Mouse (Mus musculus) ES-Bruce4 (cell line): Measurements from ENCODE around the gene Pdx1. TPM values are rescaled to one million over a fixed set of nuclear protein-coding genes. Genes with fewer than 3 reads are reported as not detected.

ENCODE experiments used
- H3K27ac ChIP-seq: 2 replicates; pipeline ENCODE4 v1.5.1; 2012; ENCODE audit warnings: low read length, inconsistent platforms; ENCODE audit not compliant: insufficient read depth
- H3K27me3 ChIP-seq: 2 replicates; pipeline ENCODE4 v1.6.1; 2012; ENCODE audit warnings: mild to moderate bottlenecking, low read length, inconsistent platforms; ENCODE audit not compliant: control insufficient read depth, poor library complexity, insufficient read depth, severe bottlenecking
- H3K36me3 ChIP-seq: 2 replicates; pipeline ENCODE4 v1.6.1; 2012; ENCODE audit warnings: inconsistent platforms, mild to moderate bottlenecking, low read length, moderate library complexity; ENCODE audit not compliant: control insufficient read depth, poor library complexity, insufficient read depth, severe bottlenecking
- H3K4me1 ChIP-seq: one replicate; pipeline ENCODE4 v1.8.1; 2011; ENCODE audit warnings: low read length; ENCODE audit not compliant: control insufficient read depth, insufficient read depth
- H3K4me3 ChIP-seq: 2 replicates; pipeline ENCODE4 v1.5.1; 2011; ENCODE audit warnings: low read depth, mild to moderate bottlenecking, low read length
- H3K9ac ChIP-seq: 2 replicates; pipeline ENCODE4 v1.6.1; 2012; ENCODE audit warnings: low read depth, mild to moderate bottlenecking, inconsistent platforms; ENCODE audit not compliant: poor library complexity, severe bottlenecking
- H3K9me3 ChIP-seq: replicated peaks from 2 replicates; pipeline ENCODE4 v1.6.1; 2012; ENCODE audit warnings: mild to moderate bottlenecking, low read length, inconsistent platforms; ENCODE audit not compliant: control insufficient read depth, poor library complexity, insufficient read depth, severe bottlenecking
- CTCF ChIP-seq: IDR thresholded peaks from one replicate; pipeline ENCODE4 v1.8.1; 2011; ENCODE audit warnings: low read depth, low read length
- EP300 ChIP-seq: IDR thresholded peaks from 2 replicates; pipeline ENCODE4 v1.6.1; 2011; ENCODE audit warnings: low read depth, low read length; ENCODE audit not compliant: insufficient read depth
- POLR2A ChIP-seq: IDR thresholded peaks from one replicate; pipeline ENCODE4 v1.8.1; 2011; ENCODE audit warnings: low read length; ENCODE audit not compliant: insufficient read depth
- polyA plus RNA-seq: library from polyadenylated mRNA; stranded (reverse); fragments of >200 nt; gene quantifications from 2 replicates; pipeline ENCODE4 v1.2.4, GENCODE M21; 2011; ENCODE audit warnings: low read depth; ENCODE audit not compliant: missing spikeins, insufficient read depth, insufficient read length

Gene Pdx1
- polyA plus RNA-seq, 1 experiment, result not detected

DNA sequence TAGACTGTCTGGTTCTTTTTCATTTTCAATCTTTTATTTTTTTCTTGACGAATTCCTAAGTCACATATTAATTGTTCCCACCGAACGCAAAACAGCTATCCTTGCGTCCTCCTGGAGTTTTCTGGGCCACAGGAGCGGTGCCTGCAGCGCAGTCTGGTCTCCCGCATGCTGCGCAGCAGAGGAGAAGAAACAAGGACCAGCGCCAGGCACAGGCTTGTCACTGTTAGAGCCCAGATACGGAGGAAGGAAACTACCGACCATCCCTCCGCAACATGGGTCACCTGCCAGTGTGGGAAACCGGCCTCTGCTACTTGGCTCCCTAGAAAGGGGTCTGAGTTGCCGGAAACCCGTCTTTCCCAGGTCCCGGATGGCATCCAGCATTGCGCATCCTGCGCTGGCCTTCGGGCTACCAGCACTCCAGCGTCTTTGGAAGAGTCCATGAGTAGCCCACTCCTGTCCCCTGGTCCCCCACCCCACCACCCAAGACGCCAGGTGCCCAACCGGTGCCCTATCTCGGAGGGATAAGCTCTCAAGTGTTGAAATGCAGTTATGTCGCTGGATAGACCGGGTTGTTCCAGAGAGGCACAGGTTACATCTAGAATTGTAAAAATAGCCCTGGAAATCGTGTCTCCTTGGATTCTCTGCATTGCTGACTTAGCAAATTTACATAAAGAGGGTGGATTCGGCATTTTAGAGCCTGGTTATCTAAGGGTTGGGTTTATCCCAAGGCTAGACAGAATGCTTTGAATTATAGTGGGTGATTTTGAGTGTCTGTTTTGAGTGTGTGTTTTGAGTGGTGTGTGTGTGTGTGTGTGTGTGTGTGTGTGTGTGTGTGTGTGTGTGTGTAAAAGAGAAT, 43.3 kb downstream of the Pdx1 start:
- Histone ChIP-seq H3K36me3 (no peaks in the 10 kb centered on the region), H3K9ac (no peak overlapping the region)

DNA sequence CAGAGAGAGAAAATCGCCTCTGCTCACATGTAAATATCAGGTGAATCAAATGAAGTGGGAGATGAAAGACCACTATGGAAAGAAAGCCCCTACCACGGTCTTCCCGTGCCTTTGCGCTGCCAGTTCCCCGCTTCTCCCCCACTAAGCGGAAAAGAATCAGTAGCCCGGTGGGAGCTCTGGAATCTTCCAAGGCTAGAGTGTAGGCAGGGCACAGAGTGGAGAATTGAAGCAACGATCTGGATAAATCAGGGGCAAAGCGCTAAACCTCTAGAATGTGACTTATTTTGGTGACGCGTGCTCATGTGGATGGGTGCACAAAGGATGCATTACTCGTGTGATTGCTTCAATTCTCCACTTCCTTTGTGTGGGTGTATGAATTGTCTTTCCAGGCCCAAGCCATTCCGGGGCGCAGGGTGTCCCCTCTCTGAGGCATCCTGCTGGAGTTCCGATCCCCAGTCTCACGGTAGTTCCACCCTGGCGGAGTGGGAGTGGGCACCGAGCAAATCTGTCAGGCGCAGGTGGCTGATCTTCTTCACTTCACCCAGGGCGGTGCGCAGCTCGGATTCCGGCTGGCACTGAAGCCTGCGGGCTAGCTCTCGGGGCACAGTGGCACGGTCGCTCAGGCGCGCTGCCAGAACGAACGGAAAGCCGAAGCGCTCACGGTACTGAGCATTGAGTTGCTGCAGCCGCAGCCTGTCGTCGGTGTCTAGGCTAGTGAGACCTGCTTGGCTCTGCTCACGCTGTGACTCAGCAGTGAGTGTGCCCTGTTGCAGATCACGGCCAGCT, 45.1 kb downstream of the Pdx1 start:
- Histone ChIP-seq H3K4me1 (no peaks in the 10 kb centered on the region), H3K9ac (no peak overlapping the region), H3K9me3 (no peaks in the 10 kb centered on the region), H3K36me3 (no peaks in the 10 kb centered on the region), H3K27me3 (peaks cover 24% of the 10 kb centered on the region), H3K27ac (no peak overlapping the region), H3K4me3 (peak overlapping the region; percentile 34)
- TF ChIP-seq CTCF, result no peak

More for the DNA sequence above, 43.3 kb downstream of the Pdx1 start:
- Histone ChIP-seq H3K27me3 (peaks cover 33% of the 10 kb centered on the region), H3K27ac (no peak overlapping the region), H3K4me3 (no peak overlapping the region), H3K9me3 (no peaks in the 10 kb centered on the region), H3K4me1 (no peaks in the 10 kb centered on the region)
- TF ChIP-seq POLR2A, result no peak
- no peak for TF ChIP-seq EP300
- TF ChIP-seq CTCF, result no peak

DNA sequence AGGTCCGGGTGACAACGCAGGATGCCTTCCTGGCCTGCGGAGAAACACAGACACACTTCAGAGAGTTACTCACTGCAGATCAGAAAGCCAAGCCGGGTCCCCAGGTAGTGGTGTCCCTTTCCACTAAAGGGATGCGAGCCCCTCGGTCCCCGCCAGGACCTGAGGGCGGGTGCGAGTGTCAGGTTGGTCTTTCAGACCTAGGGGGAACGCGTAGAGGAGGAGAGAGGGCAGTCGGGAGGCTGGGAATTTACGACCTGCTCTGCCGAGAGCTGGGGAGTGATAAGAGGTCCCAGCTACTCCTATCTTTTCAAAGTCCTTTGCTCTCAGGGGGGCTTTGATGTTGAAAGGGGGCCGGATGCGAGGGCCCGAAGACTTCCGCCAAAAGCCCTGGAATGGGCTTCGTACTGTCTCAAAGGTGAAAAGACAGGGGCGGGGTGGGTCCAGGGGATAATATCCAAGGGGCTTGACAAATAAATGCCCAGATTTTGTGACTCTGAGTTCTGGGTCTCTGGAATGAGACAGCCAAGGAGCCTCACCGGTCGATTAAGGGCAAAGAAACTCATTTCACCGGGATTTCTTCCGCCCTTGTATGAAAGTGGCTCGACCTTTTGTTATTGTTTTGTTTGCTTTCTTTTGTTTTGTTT, 45.8 kb downstream of the Pdx1 start:
- Histone ChIP-seq H3K4me3 (peak overlapping the region; percentile 34), H3K4me1 (no peaks in the 10 kb centered on the region), H3K27me3 (peaks cover 24% of the 10 kb centered on the region), H3K36me3 (no peaks in the 10 kb centered on the region), H3K9me3 (no peaks in the 10 kb centered on the region), H3K9ac (no peak overlapping the region), H3K27ac (no peak overlapping the region)
- TF ChIP-seq EP300 (no peak), POLR2A (no peak), CTCF (no peak)

DNA sequence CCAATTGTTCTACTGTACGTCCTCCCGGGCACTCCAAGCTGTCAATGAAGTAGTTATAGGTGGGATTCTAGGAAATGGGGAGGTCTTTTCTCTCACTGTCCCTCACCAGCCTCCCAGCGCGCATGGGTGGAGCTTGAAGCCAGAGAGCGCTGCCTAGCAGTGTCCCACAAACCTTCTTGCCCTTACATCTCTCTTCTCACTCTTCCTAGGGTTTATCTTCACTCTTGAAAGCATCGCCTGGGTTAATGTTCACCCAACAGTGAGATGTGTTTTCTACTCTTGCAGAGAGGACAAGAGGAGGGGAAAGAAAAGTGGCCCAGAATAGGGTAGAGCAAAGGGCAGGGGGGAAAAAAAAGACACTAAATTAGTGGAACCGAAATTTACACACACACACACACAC, 47.6 kb downstream of the Pdx1 start:
- no peak overlapping the region for H3K4me3 ChIP-seq
- no peaks in the 10 kb centered on the region for H3K4me1 ChIP-seq
- H3K9ac ChIP-seq, result no peak overlapping the region
- no peaks in the 10 kb centered on the region for H3K9me3 ChIP-seq
- no peaks in the 10 kb centered on the region for H3K36me3 ChIP-seq
- no peak for TF ChIP-seq CTCF
- TF ChIP-seq POLR2A, result no peak
- no peak for TF ChIP-seq EP300
- H3K27me3 ChIP-seq, result peaks cover 23% of the 10 kb centered on the region
- no peak overlapping the region for H3K27ac ChIP-seq

GRCm38 (mm10) chr5:147317991-147318390, 48.2 kb downstream of the Pdx1 start:
- no peaks in the 10 kb centered on the region for H3K4me1 ChIP-seq
- no peak overlapping the region for H3K27ac ChIP-seq
- no peaks in the 10 kb centered on the region for H3K9me3 ChIP-seq
- peak; percentile 63 for TF ChIP-seq CTCF
- TF ChIP-seq POLR2A, result no peak
- no peaks in the 10 kb centered on the region for H3K36me3 ChIP-seq
- peaks cover 23% of the 10 kb centered on the region for H3K27me3 ChIP-seq
- no peak overlapping the region for H3K4me3 ChIP-seq
- no peak overlapping the region for H3K9ac ChIP-seq

GRCm38 (mm10) chr5:147319653-147320052, 49.9 kb downstream of the Pdx1 start:
- no peaks in the 10 kb centered on the region for H3K36me3 ChIP-seq
- peaks cover 12% of the 10 kb centered on the region for H3K27me3 ChIP-seq
- no peak overlapping the region for H3K27ac ChIP-seq
- no peaks in the 10 kb centered on the region for H3K9me3 ChIP-seq
- H3K4me1 ChIP-seq, result no peaks in the 10 kb centered on the region
- no peak for TF ChIP-seq EP300
- no peak for TF ChIP-seq POLR2A
- peak; percentile 3 for TF ChIP-seq CTCF
- no peak overlapping the region for H3K9ac ChIP-seq
- H3K4me3 ChIP-seq, result no peak overlapping the region
